Mouse (Mus musculus) neural tube, embryonic 14.5 days (tissue): ENCODE measurements around the gene Aff1. TPM values are rescaled to one million over a fixed set of nuclear protein-coding genes. Genes with fewer than 3 reads are reported as not detected.

Experiments
- ATAC-seq: fragments of 200-750 bp; cut with Nextera tagmentation; 2 replicates; pipeline ENCODE4 v1.8.0; 2017; ENCODE audit warnings: low read depth, mild to moderate bottlenecking, moderate TSS enrichment, moderate library complexity
- H3K27ac ChIP-seq: fragments of 300-500 bp; sonication (generic); 2 replicates; pipeline ENCODE4 v1.5.1; 2014; ENCODE audit warnings: low read depth, mild to moderate bottlenecking, control low read depth, low read length, moderate library complexity, mixed read lengths
- H3K27me3 ChIP-seq: fragments of 300-500 bp; sonication (generic); 2 replicates; pipeline ENCODE4 v1.6.1; 2014; ENCODE audit warnings: low read length; ENCODE audit not compliant: control insufficient read depth, insufficient read depth
- H3K36me3 ChIP-seq: fragments of 300-500 bp; sonication (generic); 2 replicates; pipeline ENCODE4 v1.6.1; 2014; ENCODE audit warnings: low read length, mixed read lengths; ENCODE audit not compliant: control insufficient read depth, insufficient read depth
- H3K4me1 ChIP-seq: fragments of 300-500 bp; sonication (generic); 2 replicates; pipeline ENCODE4 v1.6.1; 2014; ENCODE audit warnings: low read length; ENCODE audit not compliant: control insufficient read depth, insufficient read depth
- H3K4me2 ChIP-seq: fragments of 300-500 bp; sonication (generic); 2 replicates; pipeline ENCODE4 v1.6.1; 2014; ENCODE audit warnings: mild to moderate bottlenecking, low read depth, low read length, control low read depth
- H3K4me3 ChIP-seq: fragments of 300-500 bp; sonication (generic); 2 replicates; pipeline ENCODE4 v1.5.1; 2014; ENCODE audit warnings: low read depth, low read length, control low read depth, mixed read lengths
- H3K9ac ChIP-seq: fragments of 300-500 bp; sonication (generic); replicated peaks from 2 replicates; pipeline ENCODE4 v1.6.1; 2014; ENCODE audit warnings: low read depth, mild to moderate bottlenecking, control low read depth, low read length, mixed read lengths
- H3K9me3 ChIP-seq: fragments of 300-500 bp; sonication (generic); 2 replicates; pipeline ENCODE4 v1.6.1; 2016; ENCODE audit warnings: low read length; ENCODE audit not compliant: control insufficient read depth
- WGBS: fragments of 180-500 bp; shearing (Covaris S2); extraction: QIAGEN DNeasy Blood & Tissue Kit; methylation state at CpG from one replicate; pipeline ENCODE4 v1.1.7; 2014; 5-methylcytosine and 5-hydroxymethylcytosine counted together
- polyA plus RNA-seq: library from polyadenylated mRNA; unstranded; fragments of >200 nt; fragmentation: Nextera tagmentation; extraction: Ambion mirVana; gene quantifications from 2 replicates; pipeline ENCODE4 v1.2.1, GENCODE M21; 2014

Aff1 gene
- polyA plus RNA-seq, 1 experiment from 2014 or later: 2.1 TPM

GRCm38 (mm10) chr5:103766432-103766815 is 74.2 kb downstream of the Aff1 start:
- H3K4me1 ChIP-seq: no peaks in the 10 kb centered on the region
- no peaks in the 10 kb centered on the region for H3K36me3 ChIP-seq
- H3K9me3 ChIP-seq: no peaks in the 10 kb centered on the region
- H3K4me3 ChIP-seq: no peak overlapping the region
- no peak overlapping the region for H3K9ac ChIP-seq
- no peak for ATAC-seq
- WGBS: 97% methylated on average over 4 of the region's 4 CpGs
- H3K27me3 ChIP-seq: no peaks in the 10 kb centered on the region
- H3K27ac ChIP-seq: no peak overlapping the region
- H3K4me2 ChIP-seq: no peak overlapping the region

- H3K27ac ChIP-seq: no peak overlapping the region
- H3K27me3 ChIP-seq: no peaks in the 10 kb centered on the region
- H3K9me3 ChIP-seq: no peaks in the 10 kb centered on the region
- no peak for ATAC-seq
- no peak overlapping the region for H3K4me3 ChIP-seq
- no peak overlapping the region for H3K4me2 ChIP-seq
- H3K4me1 ChIP-seq: peaks cover 11% of the 10 kb centered on the region; the same call in 1 of the 2 replicates
- H3K36me3 ChIP-seq: no peaks in the 10 kb centered on the region
- WGBS: 88% methylated on average over 3 of the region's 3 CpGs
- no peak overlapping the region for H3K9ac ChIP-seq
Observed at GRCm38 (mm10) chr5:103768961-103769360, 76.8 kb downstream of the Aff1 start.

GRCm38 (mm10) chr5:103769701-103770100 is 77.5 kb downstream of the Aff1 start:
- ATAC-seq: no peak
- Histone ChIP-seq H3K27ac (no peak overlapping the region), H3K27me3 (no peaks in the 10 kb centered on the region), H3K4me3 (no peak overlapping the region), H3K36me3 (no peaks in the 10 kb centered on the region), H3K9ac (no peak overlapping the region), H3K4me1 (peaks cover 11% of the 10 kb centered on the region; the same call in 1 of the 2 replicates), H3K9me3 (no peaks in the 10 kb centered on the region), H3K4me2 (no peak overlapping the region)
- WGBS: 94% methylated on average over 9 of the region's 9 CpGs

DNA sequence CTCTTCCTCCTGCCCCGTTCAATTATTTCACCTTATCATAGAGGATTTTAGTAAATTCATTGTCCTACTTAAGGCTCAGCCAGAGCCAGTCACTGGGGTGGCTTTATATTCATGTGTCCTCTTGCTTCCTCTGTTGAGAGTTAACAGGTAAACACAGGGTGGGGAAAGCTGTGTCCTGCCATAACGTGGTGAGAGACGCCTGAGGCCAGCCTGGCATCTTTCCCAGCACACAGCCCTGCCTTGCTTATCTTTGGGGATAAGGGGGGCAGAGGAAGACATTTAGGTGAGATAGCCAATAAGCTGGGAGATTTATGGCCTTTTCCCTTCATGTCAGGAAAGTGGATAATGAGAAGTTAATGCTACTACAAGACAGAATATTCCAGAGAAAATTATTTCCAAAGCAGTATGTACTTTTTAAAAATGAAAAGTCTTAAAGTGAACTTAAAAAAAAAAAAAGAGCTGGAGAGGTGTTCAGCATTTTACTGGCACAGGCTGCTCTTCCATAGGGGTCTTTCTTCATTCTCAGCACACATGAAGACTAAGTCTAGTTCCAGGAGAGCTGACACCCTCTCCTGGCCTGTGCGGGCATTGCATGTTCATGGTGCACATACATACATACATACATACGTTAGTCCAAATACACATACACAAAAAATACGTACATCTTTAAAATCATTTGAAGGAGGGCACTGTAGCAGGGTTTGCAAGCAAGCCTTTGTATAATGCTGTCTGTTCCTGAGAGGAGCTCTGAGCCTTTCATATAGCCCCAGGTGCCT is 78.5 kb downstream of the Aff1 start:
- H3K36me3 ChIP-seq: no peaks in the 10 kb centered on the region
- no peak overlapping the region for H3K27ac ChIP-seq
- no peaks in the 10 kb centered on the region for H3K9me3 ChIP-seq
- H3K9ac ChIP-seq: no peak overlapping the region
- ATAC-seq: no peak
- H3K4me1 ChIP-seq: peaks cover 11% of the 10 kb centered on the region; the same call in 1 of the 2 replicates
- H3K27me3 ChIP-seq: no peaks in the 10 kb centered on the region
- 82% methylated on average over 6 of the region's 6 CpGs for WGBS
- no peak overlapping the region for H3K4me3 ChIP-seq
- H3K4me2 ChIP-seq: no peak overlapping the region

GRCm38 (mm10) chr5:103771380-103771779 is 79.2 kb downstream of the Aff1 start:
- H3K36me3 ChIP-seq: no peaks in the 10 kb centered on the region
- 16% methylated on average over 6 of the region's 6 CpGs for WGBS
- no peak for ATAC-seq
- H3K9me3 ChIP-seq: no peaks in the 10 kb centered on the region
- H3K4me2 ChIP-seq: no peak overlapping the region
- no peak overlapping the region for H3K27ac ChIP-seq
- H3K27me3 ChIP-seq: no peaks in the 10 kb centered on the region
- H3K9ac ChIP-seq: no peak overlapping the region
- H3K4me1 ChIP-seq: peaks cover 11% of the 10 kb centered on the region; the same call in 1 of the 2 replicates
- no peak overlapping the region for H3K4me3 ChIP-seq

- ATAC-seq: no peak
- no peak overlapping the region for H3K9ac ChIP-seq
- peak overlapping the region; percentile 63; the same call in 1 of the 2 replicates for H3K27ac ChIP-seq
- no peaks in the 10 kb centered on the region for H3K36me3 ChIP-seq
- peaks cover 11% of the 10 kb centered on the region for H3K4me1 ChIP-seq
- WGBS: 11% methylated on average over 4 of the region's 4 CpGs
- H3K27me3 ChIP-seq: no peaks in the 10 kb centered on the region
- H3K9me3 ChIP-seq: no peaks in the 10 kb centered on the region
- no peak overlapping the region; the same call in 1 of the 2 replicates for H3K4me2 ChIP-seq
- H3K4me3 ChIP-seq: no peak overlapping the region
Observed at GRCm38 (mm10) chr5:103772252-103772651, 80.1 kb downstream of the Aff1 start.

GRCm38 (mm10) chr5:103773100-103773552 is 81.0 kb downstream of the Aff1 start:
- H3K27me3 ChIP-seq: no peaks in the 10 kb centered on the region
- H3K36me3 ChIP-seq: no peaks in the 10 kb centered on the region
- H3K27ac ChIP-seq: peak overlapping the region; percentile 63
- peak overlapping the region; percentile 33; the same call in 1 of the 2 replicates for H3K4me2 ChIP-seq
- H3K9ac ChIP-seq: no peak overlapping the region
- H3K4me1 ChIP-seq: peaks cover 19% of the 10 kb centered on the region
- ATAC-seq: peak; percentile 44; the same call in 1 of the 2 replicates
- H3K9me3 ChIP-seq: no peaks in the 10 kb centered on the region
- H3K4me3 ChIP-seq: no peak overlapping the region
- 2% methylated on average over 5 of the region's 5 CpGs for WGBS

DNA sequence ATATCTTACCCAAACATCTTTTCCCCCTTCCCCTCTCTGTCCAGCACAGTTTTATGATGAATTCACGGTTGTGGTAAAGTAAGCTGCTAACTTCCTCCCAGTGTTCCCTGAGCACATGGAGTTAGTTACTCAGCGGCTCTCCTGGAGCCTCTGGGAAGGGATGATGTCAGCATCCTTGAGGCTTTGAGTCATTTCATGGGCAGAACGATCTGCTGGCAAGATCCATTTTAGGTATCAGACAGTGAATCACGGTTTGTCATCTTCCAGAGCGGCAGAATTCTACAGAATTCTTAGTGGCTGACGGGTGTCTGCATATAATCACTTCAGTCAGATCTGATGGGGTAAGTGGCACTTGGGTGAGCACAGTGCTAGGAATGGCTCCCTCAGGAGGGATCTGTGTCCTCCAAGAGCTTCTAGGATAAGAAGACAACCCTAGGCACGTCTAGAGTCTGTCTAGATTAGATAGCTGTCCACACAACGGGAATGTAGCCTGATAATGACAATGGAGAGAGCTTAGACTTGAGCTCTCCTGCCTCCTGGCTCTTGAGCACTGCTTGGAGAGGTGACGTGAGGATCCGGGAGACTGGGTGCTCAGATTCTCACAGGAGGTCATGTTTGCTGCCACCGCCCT is 82.6 kb downstream of the Aff1 start:
- Histone ChIP-seq H3K36me3 (no peaks in the 10 kb centered on the region), H3K4me3 (no peak overlapping the region), H3K9ac (no peak overlapping the region), H3K4me2 (no peak overlapping the region), H3K4me1 (peaks cover 35% of the 10 kb centered on the region), H3K27ac (no peak overlapping the region), H3K9me3 (no peaks in the 10 kb centered on the region), H3K27me3 (no peaks in the 10 kb centered on the region)
- 73% methylated on average over 11 of the region's 11 CpGs for WGBS
- ATAC-seq: no peak

GRCm38 (mm10) chr5:103775429-103775828 is 83.3 kb downstream of the Aff1 start:
- no peaks in the 10 kb centered on the region for H3K36me3 ChIP-seq
- no peak overlapping the region for H3K27ac ChIP-seq
- H3K27me3 ChIP-seq: no peaks in the 10 kb centered on the region
- no peaks in the 10 kb centered on the region for H3K9me3 ChIP-seq
- no peak overlapping the region for H3K4me3 ChIP-seq
- WGBS: 77% methylated on average over 13 of the region's 13 CpGs
- H3K9ac ChIP-seq: no peak overlapping the region
- peaks cover 35% of the 10 kb centered on the region for H3K4me1 ChIP-seq
- H3K4me2 ChIP-seq: no peak overlapping the region
- no peak for ATAC-seq
